Mouse (Mus musculus) megakaryocyte, embryonic 14.5 days (primary cell): ENCODE measurements around the gene Epn3.

ENCODE experiments used
- FLI1 ChIP-seq: IDR thresholded peaks from 2 replicates; pipeline ENCODE4 v1.6.1; 2012; ENCODE audit warnings: low read length, inconsistent platforms, mixed read lengths
- GATA1 ChIP-seq: IDR thresholded peaks from 3 replicates; pipeline ENCODE4 v1.6.1; 2012; ENCODE audit warnings: mixed read lengths, low read length, inconsistent platforms, borderline replicate concordance

- TF ChIP-seq GATA1: no peak
- TF ChIP-seq FLI1: no peak
Observed at GRCm38 (mm10) chr11:94542400-94542799, 42.6 kb upstream of the Epn3 start.
